Mouse (Mus musculus) G1E (cell line): Measurements from ENCODE around the gene Tnip3.

Experiments used
- CTCF ChIP-seq: IDR thresholded peaks from 2 replicates; pipeline ENCODE4 v1.5.1; 2012; ENCODE audit warnings: low read depth, low read length, inconsistent platforms, mixed read lengths
- POLR2AphosphoS5 ChIP-seq: IDR thresholded peaks from 2 replicates; pipeline ENCODE4 v1.6.1; 2012; ENCODE audit warnings: low read depth, low read length, inconsistent platforms; ENCODE audit not compliant: insufficient replicate concordance
- TAL1 ChIP-seq: conservative IDR thresholded peaks from 2 replicates; pipeline ENCODE4 v1.6.1; 2012; ENCODE audit warnings: low read depth, low read length, inconsistent platforms, mixed read lengths

DNA sequence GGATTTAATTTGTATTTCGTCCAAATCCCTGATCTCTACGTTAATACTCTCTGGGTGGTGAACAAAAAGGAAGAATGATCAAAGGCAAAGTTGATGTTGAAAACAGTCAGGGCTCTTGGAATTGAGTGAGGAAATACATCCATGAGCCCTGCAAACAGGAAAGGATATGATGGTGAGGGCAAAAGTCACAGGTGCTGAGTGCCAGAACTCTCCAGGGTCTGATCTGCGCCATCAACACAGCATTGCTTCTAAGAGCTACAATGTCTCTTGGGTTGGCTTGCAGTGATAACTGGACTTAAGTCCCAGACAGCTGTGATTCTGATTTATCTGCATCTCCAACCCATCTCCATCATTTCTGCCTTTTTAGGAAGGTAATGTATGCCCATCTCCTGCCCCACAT is 4.3 kb upstream of the Tnip3 start:
- TF ChIP-seq CTCF = no peak
- no peak for TF ChIP-seq TAL1
- no peak for TF ChIP-seq POLR2AphosphoS5
